Mouse (Mus musculus): ENCODE results near the gene Tfeb.

Gene Tfeb

DNA sequence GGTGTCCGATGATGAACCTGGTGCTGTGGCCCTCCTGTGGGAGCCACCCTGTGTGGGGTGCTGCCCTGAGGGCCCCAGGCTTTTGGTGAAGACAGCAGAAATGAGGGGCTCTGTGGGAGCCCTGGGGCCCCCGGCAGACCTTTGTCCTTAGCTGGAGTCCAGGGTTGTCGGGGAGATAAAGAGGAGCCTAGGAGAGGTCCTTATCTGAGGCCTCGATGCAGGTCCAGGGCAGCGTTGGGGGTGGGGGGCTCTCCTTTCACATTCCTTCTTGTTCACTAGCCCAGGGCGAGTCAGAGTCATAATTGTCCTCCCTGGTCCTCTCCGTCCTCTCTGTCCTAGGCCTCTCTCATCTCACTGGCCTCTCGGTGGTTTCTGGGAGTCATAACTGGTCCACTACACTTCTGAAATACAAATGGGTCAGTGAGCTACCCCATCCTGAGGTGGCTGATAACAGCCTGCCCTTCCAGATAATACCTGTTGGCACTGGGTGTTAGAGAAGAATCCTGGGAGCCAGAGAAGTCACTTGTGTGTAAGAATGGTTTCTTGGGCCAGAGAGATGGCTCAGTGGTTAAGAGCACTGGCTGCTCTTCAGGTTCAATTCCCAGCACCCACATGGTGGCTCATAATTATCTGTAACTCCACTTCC, 16.4 kb downstream of the Tfeb start:
- DNase-seq (ENCODE audit: low read depth, low spot score) = no peak

DNA sequence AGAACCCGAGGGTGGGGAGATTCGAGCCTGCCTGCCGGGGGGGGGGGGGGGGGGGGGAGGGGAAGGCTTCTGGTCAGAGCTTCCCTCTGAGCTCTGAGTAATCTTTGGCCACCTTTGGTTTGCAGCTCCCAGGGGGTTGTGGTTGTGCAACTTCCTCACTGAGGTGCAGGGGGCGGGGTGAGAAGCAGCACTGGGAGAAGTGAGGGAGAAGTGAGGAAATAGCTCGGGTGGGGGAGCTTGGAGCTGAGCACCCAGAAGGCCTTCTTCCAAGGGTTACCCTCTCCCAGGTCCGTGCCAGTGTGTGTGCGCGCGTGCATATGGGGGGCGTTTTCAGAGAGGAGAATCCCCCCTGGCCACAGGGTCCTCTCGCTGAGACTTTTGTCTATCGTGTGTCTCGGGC, 17.4 kb downstream of the Tfeb start:
- peak; percentile 24 for DNase-seq (ENCODE audit: low read depth, low spot score)

DNA sequence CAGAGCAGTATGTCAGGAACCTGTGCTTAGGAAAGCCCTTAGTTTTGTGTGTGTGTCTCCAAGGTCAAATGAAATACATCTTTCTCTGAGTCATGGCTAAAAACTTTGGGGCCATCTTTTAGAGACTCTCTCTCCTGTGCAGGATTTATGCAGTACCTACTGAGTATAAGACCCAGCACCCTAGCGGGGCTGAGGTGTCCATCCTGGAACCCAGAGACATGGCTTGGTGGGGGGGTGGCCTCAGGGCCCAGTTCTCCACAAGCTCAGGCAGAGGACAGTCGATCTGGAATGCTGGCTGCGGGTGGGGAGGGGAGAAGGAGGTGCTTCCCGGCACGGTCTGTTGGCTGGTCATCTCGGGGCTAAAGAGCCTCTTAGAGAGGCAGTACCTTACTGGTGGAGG, 19.5 kb downstream of the Tfeb start:
- DNase-seq (ENCODE audit: low read depth, low spot score) = no peak

GRCm38 (mm10) chr17:47757056-47757610, 20.3 kb downstream of the Tfeb start:
- no peak for DNase-seq (ENCODE audit: low read depth, low spot score)

GRCm38 (mm10) chr17:47759702-47760410, 23.0 kb downstream of the Tfeb start:
- no peak for DNase-seq (ENCODE audit: low read depth, low spot score)

DNA sequence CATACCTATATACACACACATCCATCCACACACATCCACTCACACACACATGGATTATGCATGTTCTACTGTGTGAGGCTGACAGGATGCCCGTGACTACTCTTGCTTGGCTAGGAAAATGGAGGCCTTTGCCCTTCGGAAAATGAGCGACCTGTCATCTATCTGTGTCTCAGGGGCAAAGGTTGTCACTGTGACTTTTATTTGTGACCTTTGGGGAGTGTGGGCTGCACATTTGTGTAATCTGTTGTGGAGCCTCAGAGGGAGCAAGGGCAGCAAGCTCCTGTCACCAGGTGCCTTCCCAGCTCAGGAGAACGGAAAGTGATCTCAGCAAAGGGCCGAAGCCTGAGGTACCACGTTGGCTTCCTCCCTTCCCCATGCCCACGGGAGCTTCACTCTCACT, 25.2 kb downstream of the Tfeb start:
- DNase-seq (ENCODE audit: low read depth, low spot score) = no peak

DNA sequence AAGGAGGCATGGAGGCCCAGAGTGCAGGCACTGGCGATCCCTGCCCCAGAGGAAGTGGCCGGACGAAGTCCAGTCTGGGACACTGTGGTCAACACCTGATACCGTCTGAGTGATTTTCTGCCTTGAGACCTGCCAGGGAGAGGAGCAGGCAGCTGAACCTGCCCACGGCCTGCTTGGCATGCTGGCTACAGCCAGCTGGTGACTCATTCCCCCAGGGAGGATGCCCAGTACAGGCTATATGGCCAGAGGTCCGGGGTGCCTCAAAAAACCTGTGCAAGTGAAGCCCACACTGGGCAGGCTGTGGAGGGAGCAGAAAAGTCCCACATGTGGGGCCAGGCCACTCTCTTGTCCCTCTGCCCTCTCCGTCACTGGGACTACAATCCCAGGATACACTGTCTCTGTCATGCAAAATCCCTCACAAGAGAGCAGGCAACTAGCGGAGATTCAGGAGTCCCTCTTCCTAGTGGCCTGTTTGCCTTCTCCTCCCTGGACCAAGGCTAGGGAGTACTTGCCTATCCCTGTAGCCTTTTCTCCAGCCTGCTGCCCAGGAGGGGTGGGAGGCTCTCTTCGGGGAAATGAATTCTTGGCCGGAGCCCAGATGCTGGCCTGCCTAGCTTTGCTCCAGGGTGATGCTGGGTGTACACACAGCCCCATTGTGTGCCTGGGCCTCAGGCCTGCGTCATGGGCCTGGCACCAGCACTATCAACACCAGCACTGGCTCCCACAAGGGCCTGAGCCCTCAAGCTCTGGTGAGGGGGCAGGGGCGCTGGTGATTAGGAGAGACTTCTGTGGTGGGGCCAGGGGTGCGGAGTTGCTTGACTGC, 25.9 kb downstream of the Tfeb start:
- DNase-seq (ENCODE audit: low read depth, low spot score) = no peak

DNA sequence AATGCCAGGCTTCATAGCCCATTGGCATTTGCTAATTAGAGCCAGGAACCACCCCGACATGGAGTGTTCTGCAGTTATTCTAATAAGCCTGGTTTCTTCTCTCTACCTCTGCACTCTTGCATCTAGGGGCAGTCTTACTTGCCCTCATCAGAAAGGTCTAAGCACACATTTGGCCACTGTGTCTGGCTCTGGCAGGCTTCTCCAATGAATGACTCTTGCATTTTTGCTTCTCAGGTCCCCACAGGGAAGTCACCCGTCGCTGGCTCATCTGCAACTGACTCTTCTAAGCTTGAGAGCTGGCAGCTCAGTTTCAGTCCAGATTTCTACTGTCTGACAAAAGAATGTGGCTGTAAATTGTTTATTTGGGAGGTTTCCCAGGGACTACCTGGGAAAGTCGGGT, 29.2 kb downstream of the Tfeb start:
- no peak for DNase-seq (ENCODE audit: low read depth, low spot score)

DNA sequence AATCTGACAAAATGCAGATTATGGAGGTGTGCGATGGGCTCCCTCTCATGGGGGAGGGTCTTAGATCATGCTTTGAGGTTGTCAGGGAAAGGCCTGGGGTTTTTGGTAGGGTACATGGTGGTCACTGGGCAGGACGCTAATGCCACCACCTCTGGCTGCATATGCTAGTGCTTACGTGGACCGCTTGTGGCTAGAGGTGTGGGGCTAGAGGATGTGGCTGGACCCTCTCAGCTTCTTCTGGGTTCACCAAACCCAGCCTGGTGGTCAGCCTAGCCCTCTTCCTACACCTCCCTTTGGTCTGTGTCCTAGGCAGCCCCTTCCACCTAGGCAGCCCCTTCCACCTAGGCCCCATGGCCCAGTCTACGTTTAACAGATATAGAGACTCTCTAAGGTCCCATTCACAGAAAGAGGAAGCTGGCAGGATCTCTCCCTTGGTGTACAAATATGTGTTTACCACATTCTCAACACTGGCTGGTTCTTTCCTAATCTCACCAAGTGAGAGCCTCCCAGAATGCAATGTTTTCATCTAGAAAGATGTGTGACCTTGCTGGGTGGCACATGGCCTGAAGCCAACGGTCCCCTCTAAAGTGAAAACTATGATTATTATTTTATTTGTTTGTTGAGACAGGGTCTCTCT, 29.7 kb downstream of the Tfeb start:
- DNase-seq (ENCODE audit: low read depth, low spot score) = no peak

DNA sequence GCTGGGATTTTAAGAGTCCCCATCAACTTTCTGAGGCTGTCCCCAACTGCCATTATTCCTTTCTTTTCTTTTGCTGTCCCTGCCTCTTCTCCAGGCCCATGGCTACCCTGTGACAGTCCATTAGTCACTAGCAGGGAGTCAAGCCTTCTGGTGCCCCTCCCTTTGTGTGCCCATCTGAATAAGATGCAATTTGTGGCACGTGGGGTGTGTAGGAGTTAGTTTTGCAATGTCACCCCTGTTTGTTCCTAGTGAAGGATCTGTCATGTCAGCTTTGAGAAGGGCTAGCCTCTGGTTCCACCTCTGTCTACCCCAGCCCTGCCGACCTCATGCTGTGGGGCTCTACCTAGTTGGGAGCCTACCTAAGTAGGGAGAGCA, 30.2 kb downstream of the Tfeb start:
- no peak for DNase-seq (ENCODE audit: low read depth, low spot score)

GRCm38 (mm10) chr17:47767456-47768141, 30.8 kb downstream of the Tfeb start:
- DNase-seq (ENCODE audit: low read depth, low spot score) = no peak

- DNase-seq (ENCODE audit: low read depth, low spot score) = peak; percentile 15
Measured at GRCm38 (mm10) chr17:47768707-47769276, 32.0 kb downstream of the Tfeb start.

- no peak for DNase-seq (ENCODE audit: low read depth, low spot score)
Measured at GRCm38 (mm10) chr17:47769389-47770299, 32.8 kb downstream of the Tfeb start.

- DNase-seq (ENCODE audit: low read depth, low spot score) = no peak
Measured at GRCm38 (mm10) chr17:47773604-47774003, 36.8 kb downstream of the Tfeb start.

DNA sequence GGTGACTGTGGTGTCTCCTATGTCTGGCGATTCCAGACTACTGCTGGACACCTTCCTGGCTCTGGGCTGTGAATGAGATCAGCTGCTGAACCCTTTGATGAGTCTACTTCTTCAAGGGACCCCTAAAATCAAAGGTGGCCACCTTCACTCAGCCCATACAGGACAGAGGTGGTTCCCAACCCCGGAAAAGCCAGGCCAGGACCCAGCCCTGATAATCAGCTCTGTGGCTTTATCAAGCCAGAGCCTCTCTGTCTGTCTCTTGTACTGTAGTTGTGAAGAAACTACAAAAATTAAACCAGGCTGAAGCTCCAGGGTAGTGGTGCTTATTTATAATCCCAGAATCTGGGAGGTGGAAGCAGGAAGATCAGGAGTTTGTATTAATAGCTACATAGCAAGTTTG, 40.3 kb downstream of the Tfeb start:
- no peak for DNase-seq (ENCODE audit: low read depth, low spot score)

GRCm38 (mm10) chr17:47780470-47780869, 43.6 kb downstream of the Tfeb start:
- no peak for DNase-seq (ENCODE audit: low read depth, low spot score)

- no peak for DNase-seq (ENCODE audit: low read depth, low spot score)
Measured at GRCm38 (mm10) chr17:47782486-47782885, 45.7 kb downstream of the Tfeb start.

DNA sequence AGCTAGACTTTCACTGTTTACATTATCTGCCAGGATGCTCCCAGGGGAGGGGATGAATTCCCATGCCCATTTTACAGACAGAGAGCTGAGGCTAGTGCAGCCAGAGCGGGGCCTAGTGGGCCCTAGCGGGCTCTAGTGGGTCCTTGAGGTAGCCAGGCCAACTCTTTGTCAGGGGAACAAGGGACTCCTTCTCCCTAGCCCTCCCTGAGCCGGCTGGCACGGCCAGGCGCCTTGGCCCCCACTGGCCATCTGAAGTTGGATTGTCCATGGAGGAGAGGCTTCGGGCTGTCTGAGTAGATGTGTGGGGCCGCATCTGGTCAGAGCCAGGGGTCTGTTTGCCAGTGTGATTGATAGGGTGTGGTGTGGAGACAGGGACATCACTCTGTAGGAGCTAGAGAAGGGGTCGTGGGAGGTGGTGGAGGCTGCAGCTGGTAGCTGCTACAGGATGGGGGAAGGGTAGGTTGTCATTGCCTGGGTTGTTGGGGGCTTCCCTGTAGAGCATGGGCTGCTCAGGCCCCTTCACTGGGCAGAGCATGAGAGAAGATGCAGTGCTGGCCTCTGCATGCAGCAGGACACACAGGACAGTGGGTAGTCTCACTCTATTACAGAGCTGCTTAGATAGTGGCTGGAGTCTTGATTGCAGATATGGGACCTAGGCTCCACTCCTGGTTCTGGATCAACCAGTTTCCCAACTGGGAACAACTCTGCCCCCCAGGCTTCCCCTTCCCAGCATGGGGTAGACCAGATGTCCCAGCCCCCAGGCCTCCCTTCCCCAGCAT, 46.8 kb downstream of the Tfeb start:
- no peak for DNase-seq (ENCODE audit: low read depth, low spot score)

- no peak for DNase-seq (ENCODE audit: low read depth, low spot score)
Measured at GRCm38 (mm10) chr17:47784411-47784810, 47.6 kb downstream of the Tfeb start.
